Mouse (Mus musculus) urinary bladder, postnatal 10 days (tissue): Measurements from ENCODE around the gene Tmem56.

Source experiments
- DNase-seq: peaks from one replicate; pipeline ENCODE4 v3.0.0; 2022; ENCODE audit warnings: low spot score

Gene Tmem56

GRCm38 (mm10) chr3:121169092-121169942 is 113.6 kb downstream of the Tmem56 start:
- no peak for DNase-seq

DNA sequence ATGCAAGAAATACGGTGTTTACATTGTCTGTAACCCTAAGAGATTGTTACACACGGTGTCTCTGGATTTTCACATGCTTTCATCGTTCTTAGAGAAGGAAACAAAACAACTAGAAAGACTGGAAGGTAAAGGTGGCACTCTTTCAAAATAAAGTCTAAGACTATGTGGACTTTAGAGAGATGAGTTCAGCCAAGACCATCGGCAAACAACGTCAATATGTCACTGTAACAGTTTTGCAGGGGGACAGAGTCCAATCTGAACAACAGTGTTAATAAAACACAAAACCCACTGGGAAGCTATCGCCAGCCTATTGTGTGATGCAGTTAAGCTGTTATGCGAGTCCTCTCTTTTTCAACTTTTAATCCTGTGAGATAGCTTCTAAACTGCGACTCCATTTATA is 114.3 kb downstream of the Tmem56 start:
- DNase-seq: no peak

DNA sequence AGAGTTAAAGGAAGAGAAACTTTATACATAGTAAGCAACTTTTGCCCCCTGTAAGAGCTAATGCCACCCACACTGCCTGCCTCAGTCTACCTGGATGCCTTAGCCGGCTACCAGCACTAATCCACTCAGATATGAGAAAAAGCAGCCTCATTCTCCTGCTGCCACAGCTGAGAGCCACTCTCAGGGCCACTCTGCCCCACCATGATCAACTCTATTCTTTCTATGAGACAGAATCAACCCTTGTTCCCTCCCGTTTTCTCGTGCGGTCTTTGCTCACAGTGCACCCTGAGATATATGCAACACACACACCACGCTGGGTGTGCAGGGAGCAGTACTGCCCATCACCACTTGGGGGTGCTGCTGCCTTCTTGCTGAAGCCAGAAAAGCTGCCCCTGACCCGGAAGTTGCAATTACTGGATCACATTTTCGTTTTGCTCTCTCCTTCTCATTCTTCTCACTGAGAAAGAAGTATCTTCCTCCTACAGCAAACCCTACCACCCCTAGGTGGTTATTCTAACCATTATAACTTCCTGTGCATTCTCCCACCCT is 119.6 kb downstream of the Tmem56 start:
- no peak for DNase-seq

DNA sequence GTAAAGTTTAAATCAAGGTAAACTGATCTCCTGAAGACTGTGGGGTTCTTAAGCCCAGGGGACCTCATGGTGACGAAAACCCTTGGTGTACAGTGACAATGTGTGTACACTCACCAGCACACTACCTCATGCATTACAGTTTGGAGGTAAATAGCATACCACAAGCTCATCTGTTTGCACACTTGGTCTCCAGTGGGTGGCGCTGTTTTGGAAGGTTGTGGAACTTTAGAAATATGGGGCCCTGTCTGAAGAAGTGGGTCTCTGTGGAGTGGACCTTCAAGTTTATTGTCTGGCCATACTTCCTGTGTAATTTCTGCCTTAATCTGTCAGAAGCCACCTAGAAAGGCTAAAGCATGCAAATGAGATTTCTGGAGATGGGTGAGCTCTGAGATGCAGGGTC is 121.2 kb downstream of the Tmem56 start:
- DNase-seq: no peak

DNA sequence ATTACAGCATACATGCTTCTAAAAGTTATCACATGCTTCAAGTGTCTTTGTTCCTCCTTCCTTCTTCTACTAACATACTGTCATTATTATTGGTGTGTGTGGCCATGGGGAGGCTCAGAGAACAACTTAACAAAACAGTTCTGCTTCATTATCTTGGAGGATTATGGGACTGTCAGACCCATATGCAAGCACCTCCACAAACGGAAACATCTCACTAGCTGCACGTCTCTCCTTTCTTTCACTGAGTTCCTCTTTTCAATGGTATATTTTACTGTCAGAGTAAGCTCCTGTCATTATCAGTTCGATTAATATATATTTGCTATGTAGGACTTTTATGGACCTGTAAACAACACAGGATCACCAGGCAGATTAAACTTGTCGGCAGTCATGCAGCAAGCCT is 122.5 kb downstream of the Tmem56 start:
- no peak for DNase-seq

GRCm38 (mm10) chr3:121159566-121159965 is 123.3 kb downstream of the Tmem56 start:
- no peak for DNase-seq

DNA sequence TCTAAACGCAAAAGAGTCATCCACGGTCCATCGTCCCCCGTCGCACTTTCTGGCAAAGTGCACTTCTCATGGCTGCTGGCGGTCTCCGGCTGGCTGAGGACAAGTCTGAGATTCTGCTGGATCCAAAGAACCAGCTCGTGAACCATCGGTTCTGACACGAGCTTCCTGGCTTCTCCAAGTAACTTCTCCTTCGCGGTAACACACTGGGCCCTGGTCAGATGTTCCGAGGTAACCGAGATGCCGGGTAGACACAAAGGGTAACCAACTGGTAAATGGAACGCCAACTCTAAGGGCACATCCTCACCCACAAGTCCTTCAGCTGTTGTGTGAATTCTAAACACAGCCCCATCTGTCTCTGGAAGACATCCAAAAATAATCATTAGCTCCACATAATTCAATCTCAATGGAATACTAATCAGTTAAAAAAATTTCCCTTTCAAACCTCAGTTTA is 124.0 kb downstream of the Tmem56 start:
- DNase-seq: no peak

DNA sequence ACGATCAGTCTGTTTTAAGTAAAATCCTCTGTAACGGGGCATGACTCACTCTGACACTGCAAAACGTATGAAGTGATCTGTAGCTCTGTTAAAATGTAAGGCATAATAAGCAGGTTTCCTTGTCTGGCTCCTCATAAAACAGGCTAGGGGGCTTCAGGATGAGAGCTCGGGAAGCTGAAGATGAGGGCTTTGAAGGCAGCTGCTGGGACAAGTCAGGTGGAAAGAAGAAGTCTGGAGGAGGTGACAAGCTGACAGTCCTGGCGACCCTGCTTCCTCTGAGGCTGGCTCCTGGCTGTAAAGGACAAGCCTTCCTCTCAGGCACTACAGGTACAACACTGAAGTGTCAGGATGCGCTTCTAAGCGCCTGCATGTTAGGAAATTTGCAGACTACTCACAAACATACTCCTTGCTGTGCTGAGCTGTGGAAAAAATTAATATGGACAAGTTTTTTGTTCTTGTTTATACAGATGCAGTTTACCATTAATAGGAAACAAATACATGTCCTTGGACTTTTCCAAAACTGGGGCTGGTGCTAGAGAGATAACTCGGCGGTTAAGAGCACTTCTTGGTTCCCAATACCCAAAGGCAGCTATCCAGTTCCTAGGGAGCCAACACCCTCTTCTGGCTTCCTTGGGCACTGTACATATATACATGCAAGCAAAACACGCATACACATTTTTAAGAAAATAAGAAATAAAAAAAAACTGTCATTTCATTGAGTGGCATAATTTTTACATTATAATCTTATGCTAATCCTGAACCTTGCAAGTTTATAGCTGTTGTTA is 125.2 kb downstream of the Tmem56 start:
- DNase-seq: no peak

DNA sequence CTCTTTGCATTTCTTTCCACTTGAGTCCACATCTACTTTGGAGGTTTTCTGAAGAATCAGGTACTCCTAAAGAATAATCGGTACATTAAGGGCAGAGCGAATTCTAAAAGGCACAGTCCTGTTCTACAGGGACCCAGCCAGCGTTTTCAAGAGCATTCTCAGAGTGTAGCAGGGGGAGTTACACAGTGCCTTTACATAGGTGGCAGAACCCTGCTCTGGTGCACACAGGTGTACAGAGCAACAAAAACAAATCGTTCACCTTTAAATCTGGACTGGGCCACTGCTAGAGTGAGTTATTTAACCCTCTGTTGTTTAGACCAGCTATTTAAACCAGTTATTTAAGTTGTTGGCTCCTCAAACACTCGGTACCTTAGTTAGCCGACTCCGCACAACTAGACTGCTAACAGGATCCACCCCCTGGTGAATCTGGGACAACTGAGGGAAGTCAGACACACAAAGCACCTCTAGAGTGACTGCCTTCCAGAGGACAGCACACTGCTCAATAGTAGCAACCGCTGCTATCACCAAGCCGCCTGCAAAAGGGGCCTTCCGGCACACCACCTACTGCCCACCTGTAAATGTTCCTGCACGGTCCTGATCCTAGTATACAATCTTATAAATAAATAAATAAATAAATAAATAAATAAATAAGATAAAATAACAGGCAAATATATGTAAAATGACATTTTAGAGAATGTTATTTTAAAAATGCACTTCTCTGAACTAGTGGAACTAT is 126.3 kb downstream of the Tmem56 start:
- DNase-seq: no peak

DNA sequence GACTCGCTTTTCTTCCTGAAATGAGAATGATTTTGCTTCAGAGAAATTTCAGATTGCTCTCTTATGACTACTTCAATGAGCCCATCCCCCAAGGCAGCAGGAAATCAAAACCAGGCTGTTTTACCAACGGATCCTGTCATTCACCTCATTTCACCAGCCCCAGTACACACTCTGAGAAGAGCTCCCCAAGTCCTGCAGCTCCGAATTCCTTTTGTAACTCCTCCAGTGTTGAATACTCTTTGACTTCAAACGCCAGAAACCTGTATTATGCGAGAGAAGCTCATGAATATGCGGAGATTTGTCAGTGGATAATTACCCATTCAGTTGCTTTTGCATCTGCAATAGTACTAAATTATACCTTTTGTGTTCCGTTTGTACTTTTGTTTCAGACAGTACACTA is 126.9 kb downstream of the Tmem56 start:
- DNase-seq: no peak
